Mouse (Mus musculus): ENCODE results near the gene Cotl1.
A peak's percentile ranks its signal among the peaks of the same experiment; 100 is the strongest.

The Cotl1 gene

GRCm38 (mm10) chr8:119788607-119789381, 51.5 kb downstream of the Cotl1 start:
- DNase-seq (ENCODE audit: low read depth, low spot score), result no peak

- no peak for DNase-seq (ENCODE audit: low read depth, low spot score)
Measured at GRCm38 (mm10) chr8:119787341-119787740, 53.0 kb downstream of the Cotl1 start.

DNA sequence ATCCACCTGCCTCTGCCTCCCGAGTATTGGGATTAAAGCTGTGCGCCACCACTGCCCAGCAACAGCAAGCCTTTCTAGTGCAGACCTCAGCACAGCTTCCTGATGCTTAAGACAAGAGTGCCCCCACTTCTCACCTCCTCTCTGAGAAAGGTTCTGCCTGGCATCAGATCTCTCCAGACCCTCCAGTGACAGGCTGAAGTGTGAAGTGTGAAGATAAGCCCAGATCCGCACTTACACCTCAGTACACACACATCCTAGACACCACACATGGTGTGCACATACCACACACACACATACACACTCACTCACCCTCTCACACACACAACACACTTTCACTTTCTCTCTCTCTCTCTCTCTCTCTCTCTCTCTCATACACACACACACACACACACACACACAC, 53.5 kb downstream of the Cotl1 start:
- DNase-seq (ENCODE audit: low read depth, low spot score), result no peak

DNA sequence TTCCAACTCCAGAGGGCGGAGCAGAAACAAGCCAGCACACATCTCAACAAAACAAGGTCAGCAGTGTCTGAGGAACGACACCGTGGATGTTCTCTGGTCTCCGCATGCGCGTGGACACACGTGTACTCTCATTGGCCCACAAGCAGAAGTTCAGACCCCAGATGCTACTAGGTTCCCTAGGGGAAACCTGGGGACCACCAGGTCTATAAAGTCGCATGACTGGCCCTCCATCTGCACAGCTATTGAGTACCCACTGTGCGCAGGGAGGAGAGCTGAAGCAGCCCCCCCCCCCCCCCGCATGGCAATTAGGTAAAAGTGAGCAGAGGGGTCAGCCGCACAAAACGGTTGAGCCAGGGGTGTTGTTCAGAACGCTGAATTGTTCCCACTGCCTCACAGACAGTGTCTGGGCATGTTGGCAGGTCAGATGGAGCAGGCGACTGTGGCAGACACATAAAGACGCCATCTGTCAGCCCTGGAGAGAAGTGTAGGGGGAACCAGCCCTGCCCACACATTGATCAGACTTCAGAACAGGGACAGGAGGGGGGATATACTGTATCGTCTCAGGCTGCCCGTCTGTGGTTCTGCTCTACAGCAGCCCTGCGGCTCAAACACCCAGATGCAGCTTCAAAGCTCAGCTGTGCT, 54.5 kb downstream of the Cotl1 start:
- DNase-seq (ENCODE audit: low read depth, low spot score), result no peak

DNA sequence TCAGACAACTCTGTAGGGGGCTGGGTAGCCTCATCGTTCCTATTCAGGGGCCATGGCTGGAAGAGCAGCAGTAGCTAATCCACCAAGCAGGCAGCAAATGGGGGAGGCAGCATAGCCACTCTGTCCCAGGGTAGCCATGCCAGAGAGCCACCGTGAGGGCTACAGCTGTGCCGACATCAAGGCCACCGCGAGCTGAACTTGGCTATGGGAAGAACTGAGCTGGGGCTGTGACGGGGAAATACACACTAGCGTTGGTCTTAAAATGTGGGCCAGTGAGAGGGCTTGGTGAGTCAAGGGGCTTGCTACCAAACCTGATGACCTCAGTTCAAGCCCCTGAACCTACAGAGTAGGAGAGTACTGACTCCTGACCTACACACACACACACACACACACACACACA, 55.7 kb downstream of the Cotl1 start:
- no peak for DNase-seq (ENCODE audit: low read depth, low spot score)

GRCm38 (mm10) chr8:119784141-119784574, 56.2 kb downstream of the Cotl1 start:
- no peak for DNase-seq (ENCODE audit: low read depth, low spot score)

GRCm38 (mm10) chr8:119783579-119783978, 56.8 kb downstream of the Cotl1 start:
- DNase-seq (ENCODE audit: low read depth, low spot score), result no peak

DNA sequence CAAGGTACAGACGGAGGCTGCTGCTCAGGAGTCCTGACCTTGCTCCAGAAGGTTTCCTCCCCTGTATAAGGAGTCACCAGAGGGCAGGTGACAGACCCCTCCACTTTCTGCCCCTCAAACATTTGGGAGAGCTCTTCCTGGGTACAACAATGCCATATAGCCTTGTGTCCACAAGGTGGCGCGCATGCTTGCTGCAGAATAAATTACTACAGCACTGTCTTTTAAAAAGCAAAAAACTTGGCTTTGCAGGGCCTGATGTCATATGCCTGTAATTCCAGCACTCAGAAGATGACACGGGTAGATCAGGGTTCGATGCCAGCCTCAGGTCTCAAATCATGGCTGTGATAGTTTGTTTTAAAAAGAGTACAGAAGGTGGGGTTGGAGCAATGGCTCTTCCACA, 57.6 kb downstream of the Cotl1 start:
- peak; percentile 58 for DNase-seq (ENCODE audit: low read depth, low spot score)

- no peak for DNase-seq (ENCODE audit: low read depth, low spot score)
Measured at GRCm38 (mm10) chr8:119781086-119781840, 59.1 kb downstream of the Cotl1 start.

- no peak for DNase-seq (ENCODE audit: low read depth, low spot score)
Measured at GRCm38 (mm10) chr8:119780402-119781049, 59.8 kb downstream of the Cotl1 start.

DNA sequence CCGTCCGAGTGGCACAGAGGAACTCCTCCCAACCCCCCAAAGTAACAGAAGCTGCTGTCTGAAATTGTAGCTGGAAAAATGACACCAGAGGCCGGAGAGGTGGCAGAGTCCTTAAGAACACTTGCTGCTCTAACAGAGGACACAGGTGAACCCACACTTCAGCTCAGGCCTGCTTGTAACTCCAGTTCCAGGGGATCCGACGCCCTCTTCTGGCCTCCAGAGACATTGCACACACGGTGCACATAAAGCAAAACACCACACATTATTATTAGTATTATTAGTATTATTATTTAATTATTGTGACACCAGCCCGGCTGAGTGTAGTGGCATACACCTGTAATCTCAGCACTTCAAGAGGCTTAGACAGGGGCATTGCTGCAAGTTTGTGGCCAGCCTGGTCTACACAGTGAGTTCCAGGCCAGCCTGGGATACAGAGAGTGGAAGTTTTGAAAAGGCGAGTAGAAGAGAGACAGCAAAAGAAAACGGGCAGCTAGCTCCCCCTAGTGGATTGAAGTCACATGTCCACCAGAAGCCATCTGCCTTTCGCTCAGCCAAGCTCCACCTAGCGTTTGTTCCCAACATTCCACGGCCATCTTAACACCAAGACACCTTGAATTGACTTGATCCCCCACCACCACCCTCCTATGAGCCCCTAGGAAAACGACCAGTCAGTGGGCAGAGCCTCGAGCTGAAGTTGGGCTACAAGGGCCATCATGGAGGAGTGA, 61.2 kb downstream of the Cotl1 start:
- DNase-seq (ENCODE audit: low read depth, low spot score), result peak; percentile 76

- DNase-seq (ENCODE audit: low read depth, low spot score), result peak; percentile 97
Measured at GRCm38 (mm10) chr8:119778263-119778662, 62.1 kb downstream of the Cotl1 start, which contains the start of gene Tldc1. TSS of gene Tldc1 (minus strand) at chr8:119778416.

DNA sequence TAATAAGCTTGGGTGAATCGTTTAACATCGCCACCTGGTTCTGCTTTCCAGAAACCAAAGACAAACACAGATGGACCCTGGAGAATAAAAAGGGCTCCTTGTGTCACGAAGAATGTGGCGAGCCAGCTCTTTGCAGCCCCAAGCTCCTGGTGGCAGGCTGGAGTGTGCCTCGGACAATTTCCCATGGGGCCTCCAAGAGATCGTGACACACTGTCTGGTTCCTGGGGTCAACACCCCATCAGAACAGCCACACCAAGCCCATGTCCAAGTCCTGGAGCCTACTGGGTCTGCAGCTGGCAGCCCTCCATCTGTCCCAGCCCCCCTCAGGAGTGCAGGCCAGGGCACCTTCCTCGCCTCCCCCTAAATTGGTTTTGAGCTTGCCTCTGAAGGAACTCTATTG, 62.6 kb downstream of the Cotl1 start:
- no peak for DNase-seq (ENCODE audit: low read depth, low spot score)

GRCm38 (mm10) chr8:119776668-119777245, 63.6 kb downstream of the Cotl1 start:
- DNase-seq (ENCODE audit: low read depth, low spot score), result no peak

- no peak for DNase-seq (ENCODE audit: low read depth, low spot score)
Measured at GRCm38 (mm10) chr8:119765761-119766444, 74.4 kb downstream of the Cotl1 start.

DNA sequence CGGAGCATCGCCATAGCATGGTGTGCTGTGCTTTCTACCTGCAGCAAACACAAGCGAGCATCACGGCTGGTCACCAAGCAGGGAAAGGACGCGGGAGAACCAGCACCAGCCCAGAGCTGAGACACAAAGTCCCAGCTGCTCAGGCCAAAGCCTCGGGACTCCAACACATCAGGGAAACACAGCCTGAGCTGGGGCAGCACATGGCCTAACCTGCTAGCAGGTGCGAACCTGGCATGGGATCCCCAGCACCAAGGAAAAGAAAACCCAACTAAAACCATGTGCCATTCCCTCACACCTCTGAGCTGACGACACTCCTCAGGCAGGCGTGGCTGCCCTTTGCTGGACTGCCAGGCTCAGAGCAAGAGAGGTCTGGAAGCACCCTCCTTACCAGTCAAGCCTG, 75.0 kb downstream of the Cotl1 start:
- no peak for DNase-seq (ENCODE audit: low read depth, low spot score)

DNA sequence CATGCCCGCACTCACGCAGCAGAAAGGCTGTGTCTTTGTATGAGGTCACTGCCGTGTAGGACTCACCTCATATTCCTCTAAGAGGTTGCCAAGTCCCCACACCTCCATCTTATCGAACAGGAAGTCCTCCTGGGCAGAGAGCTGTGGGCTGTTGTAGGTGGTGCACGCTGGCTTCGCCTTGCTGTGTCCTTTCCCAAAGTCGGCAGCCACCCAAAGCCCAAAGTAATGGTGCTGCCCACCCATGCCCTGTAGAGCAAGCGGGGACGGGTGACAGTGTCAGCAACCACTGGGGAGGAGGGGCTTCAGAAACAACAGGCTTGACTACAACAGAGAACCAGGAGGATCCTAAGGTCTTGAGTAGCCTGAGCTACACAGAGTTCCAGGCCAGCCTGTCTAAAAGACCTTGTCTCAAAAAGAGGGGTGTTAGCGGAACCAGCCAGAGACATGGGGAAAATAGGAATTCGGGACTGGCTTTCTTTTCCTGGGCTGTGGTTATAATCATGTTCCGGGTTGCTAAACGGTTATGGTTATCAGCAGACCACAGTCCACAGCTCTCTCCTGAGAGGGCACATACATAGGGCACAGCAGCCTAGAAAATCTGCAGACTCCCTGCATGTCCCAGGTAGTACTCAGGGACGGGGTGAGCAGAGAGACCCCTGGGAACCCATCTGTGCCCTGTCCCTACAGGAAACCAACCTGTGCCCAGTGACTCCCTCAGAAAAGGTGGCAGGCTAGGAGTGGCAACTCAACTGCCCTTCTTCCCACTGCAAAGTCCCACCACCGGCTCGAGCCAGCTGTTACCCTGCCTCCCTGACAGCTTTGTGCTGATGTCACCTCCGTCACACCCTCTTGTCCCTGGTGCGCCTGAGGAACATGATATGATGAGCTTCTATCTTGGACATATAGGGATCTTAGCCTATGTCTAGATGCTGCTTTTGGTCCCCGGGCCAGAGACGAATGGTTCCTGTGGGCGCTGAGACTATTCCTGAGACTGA, 77.8 kb downstream of the Cotl1 start:
- DNase-seq (ENCODE audit: low read depth, low spot score), result no peak

GRCm38 (mm10) chr8:119761692-119762091, 78.7 kb downstream of the Cotl1 start:
- no peak for DNase-seq (ENCODE audit: low read depth, low spot score)
